Mouse (Mus musculus) bone marrow, adult 2 months (tissue): ENCODE measurements at regions not wholly inside any gene's neighbourhood (a gene's known extent, or its start where the extent isn't known, plus 50 kb on each side); places are given as distances from the start of the nearest gene placed in this dataset.

Experiments
- H3K27ac ChIP-seq: fragments of 200-500 bp; 2 replicates; pipeline ENCODE4 v1.5.1; 2012; ENCODE audit warnings: low read depth, mild to moderate bottlenecking, control low read depth, inconsistent platforms, low read length; ENCODE audit not compliant: control insufficient read depth, poor library complexity, insufficient read depth
- H3K4me1 ChIP-seq: fragments of 200-500 bp; 2 replicates; pipeline ENCODE4 v1.6.1; 2011; ENCODE audit warnings: low read length; ENCODE audit not compliant: control insufficient read depth, insufficient read depth
- H3K4me3 ChIP-seq: fragments of 200-500 bp; replicated peaks from 2 replicates; pipeline ENCODE3; 2011; ENCODE audit warnings: mild to moderate bottlenecking, low read depth, low read length, control low read depth; ENCODE audit not compliant: control insufficient read depth
- CTCF ChIP-seq: fragments of 200-500 bp; IDR thresholded peaks from 2 replicates; pipeline ENCODE4 v1.5.1; 2011; ENCODE audit warnings: low read length, control low read depth; ENCODE audit not compliant: control insufficient read depth, insufficient read depth
- POLR2A ChIP-seq: fragments of 200-500 bp; IDR thresholded peaks from 2 replicates; pipeline ENCODE4 v1.6.1; 2011; ENCODE audit warnings: low read depth, mild to moderate bottlenecking, control low read depth, low read length, borderline replicate concordance; ENCODE audit not compliant: control insufficient read depth
- WGBS: fragments of 180-500 bp; shearing (Covaris S2); methylation state at CpG from one replicate; pipeline ENCODE4 v1.1.7; 2018; 5-methylcytosine and 5-hydroxymethylcytosine counted together

DNA sequence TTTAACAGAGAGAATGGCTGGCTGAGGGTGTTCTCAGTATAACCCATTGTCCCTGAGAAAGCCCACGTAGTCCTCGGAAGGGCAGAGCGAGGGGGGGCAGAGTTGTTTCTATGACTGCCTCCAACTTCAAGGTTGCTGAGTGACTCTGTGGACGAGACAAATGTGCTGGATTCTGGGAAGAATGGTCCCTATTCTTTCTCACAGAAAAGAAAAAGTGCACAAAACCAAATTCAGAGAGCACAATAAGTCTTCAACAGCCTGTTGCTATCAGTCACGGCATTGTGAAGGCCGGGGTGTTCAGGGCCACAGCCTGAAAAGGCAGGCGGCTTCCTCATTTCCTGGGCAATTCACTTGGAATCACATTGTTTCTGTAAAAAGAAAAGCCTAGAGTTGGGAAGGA lies 165.6 kb upstream of the 3110018I06Rik start:
- Histone ChIP-seq H3K4me3 (no peak overlapping the region), H3K4me1 (no peaks in the 10 kb centered on the region), H3K27ac (no peak overlapping the region)
- WGBS = 49% methylated on average over 7 of the region's 7 CpGs
- TF ChIP-seq POLR2A (no peak), CTCF (no peak)

DNA sequence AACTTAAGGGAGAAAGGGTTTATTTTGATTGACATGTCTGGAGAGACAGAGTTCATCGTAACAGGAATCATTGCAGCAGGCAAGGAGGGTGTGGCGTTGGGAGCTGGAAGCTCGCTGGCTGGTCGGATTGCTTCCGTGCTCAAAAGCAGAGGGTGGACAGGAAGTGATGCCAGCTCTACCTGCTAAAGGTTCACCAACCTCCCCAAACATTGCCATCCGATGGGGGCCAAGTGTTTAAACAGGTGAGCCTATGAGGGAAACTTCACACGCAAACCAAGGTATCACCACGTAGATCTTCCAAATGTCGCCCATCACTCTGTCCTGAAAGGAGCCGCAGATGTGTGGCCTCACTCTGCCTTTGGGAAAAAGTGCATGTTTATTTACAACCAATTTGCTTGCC lies 162.3 kb upstream of the 3110018I06Rik start:
- no peak overlapping the region for H3K4me3 ChIP-seq
- WGBS = 90% methylated on average over 10 of the region's 10 CpGs
- no peaks in the 10 kb centered on the region for H3K4me1 ChIP-seq
- H3K27ac ChIP-seq = no peak overlapping the region
- no peak for TF ChIP-seq POLR2A
- TF ChIP-seq CTCF = no peak

DNA sequence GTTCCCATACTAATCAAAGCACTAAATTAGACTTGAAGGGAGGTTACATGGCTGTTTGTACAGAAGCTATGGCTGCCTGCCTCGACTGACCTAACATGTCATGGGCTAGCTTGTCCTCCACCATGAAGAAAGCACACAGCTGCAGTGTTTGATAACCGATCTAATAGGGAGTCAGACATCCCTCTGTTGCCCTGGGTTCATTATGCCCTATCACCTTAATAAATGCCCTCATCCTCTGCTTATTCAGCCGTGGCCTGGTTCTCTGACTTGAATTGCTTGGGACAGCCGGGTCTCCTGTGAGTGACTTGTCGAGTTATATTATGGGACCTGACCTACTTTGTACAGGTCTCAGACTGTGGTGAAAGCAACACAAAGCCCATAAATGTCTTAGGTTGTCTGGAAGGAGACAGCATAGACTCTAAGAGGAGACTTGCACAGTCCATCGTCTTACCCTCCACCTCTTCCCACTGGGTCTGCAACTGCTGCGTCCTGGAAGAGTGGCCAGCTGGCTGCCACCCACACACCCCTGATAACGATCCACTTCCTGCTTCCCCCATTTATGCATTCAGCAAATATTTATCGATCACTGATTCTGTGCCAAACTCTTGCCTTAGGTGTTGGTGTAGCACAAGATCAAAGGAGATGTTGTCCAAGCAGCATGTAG lies 161.2 kb upstream of the 3110018I06Rik start:
- WGBS = 69% methylated on average over 9 of the region's 9 CpGs
- Histone ChIP-seq H3K27ac (no peak overlapping the region), H3K4me3 (no peak overlapping the region), H3K4me1 (no peaks in the 10 kb centered on the region)
- TF ChIP-seq POLR2A = no peak
- TF ChIP-seq CTCF = no peak

DNA sequence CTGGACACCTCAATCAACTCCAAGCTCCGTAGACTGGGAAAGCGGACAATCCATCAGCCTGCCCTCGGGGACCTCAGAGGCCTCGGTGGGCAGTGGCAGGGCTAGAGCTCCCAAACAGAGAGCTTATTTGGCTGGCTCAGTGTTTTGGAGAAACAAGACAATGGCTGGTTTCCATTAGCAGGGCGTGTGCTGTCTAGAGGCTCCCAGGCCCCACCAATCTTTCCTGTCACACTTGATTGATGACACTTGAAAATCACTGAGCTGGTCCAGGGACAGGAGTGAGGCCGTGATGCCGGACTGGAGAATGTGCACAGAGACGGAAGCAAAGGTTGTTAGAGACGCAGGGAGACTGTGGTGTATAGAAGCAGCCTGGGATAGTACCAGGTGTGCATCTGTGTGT lies 159.4 kb upstream of the 3110018I06Rik start:
- Histone ChIP-seq H3K4me1 (no peaks in the 10 kb centered on the region), H3K27ac (no peak overlapping the region)
- TF ChIP-seq CTCF (no peak), POLR2A (no peak)

DNA sequence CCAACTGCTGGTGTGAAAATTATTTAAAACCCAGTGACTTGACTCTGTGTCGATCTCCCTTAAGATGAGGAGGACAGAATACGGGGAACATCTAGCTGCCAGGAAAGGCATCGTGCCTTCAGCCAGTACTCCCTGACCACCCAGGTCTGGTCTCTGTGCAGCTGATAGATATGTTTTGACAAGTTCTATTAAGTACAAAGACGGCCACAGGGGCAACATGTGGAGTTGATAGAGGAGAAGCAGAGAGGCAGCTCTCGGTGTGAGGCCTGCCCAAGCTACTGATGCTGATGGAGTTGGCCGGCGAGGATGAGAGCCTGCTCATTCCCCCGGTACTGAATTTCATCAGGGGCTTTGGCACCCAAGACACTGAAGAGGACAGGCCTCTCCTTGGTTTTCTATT lies 154.1 kb upstream of the 3110018I06Rik start:
- WGBS = 84% methylated on average over 8 of the region's 8 CpGs

More for the DNA sequence above, 159.4 kb upstream of the 3110018I06Rik start:
- H3K4me3 ChIP-seq = no peak overlapping the region
- WGBS = 51% methylated on average over 9 of the region's 9 CpGs

DNA sequence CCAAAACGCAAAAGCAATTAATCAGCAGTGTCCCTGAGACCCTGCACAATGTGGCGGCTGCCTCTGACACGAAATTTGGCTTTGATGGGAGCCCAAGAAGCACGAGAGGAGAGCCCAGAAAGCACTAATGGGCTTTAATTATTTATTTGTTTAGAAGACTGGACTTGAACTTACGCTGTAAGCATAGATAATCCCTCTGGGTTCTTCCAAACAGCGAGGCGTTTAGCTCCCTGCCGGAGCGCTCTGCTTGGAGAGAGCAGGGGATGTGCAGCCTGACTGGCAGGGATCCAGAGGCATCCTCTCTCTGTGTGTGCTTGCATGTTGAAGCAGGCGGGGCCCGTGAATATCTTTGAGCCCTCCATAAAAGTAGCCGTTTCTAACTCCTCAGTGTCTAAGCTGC lies 153.3 kb upstream of the 3110018I06Rik start:
- H3K4me3 ChIP-seq = no peak overlapping the region
- H3K4me1 ChIP-seq = no peaks in the 10 kb centered on the region
- no peak for TF ChIP-seq CTCF
- TF ChIP-seq POLR2A = no peak
- no peak overlapping the region for H3K27ac ChIP-seq
- 80% methylated on average over 12 of the region's 12 CpGs for WGBS

More for the DNA sequence above, 154.1 kb upstream of the 3110018I06Rik start:
- no peak overlapping the region for H3K4me3 ChIP-seq
- no peak for TF ChIP-seq CTCF
- TF ChIP-seq POLR2A = no peak
- H3K27ac ChIP-seq = no peak overlapping the region
- no peaks in the 10 kb centered on the region for H3K4me1 ChIP-seq

DNA sequence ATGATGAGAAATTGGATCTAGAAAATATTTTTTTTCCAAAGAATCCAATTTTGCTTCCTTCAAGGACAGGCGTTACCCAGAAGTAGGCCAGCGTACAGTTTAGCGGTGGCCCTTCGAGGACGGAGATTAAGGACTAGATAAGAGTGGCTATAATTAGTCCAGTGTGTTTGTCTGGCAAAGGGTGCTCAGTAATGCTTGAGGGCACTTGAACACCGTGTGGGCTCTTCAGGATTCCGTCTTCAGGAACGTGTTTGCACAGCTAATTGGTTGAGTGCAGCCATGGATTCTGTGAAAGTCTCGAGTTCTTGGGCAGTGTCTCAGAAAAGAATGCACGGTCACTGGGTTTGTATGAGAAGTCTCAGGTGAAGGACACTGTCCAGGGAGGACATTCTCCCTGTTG lies 149.7 kb upstream of the 3110018I06Rik start:
- no peak for TF ChIP-seq CTCF
- no peak for TF ChIP-seq POLR2A
- WGBS = 79% methylated on average over 10 of the region's 10 CpGs
- no peaks in the 10 kb centered on the region for H3K4me1 ChIP-seq
- no peak overlapping the region for H3K27ac ChIP-seq
- no peak overlapping the region for H3K4me3 ChIP-seq

DNA sequence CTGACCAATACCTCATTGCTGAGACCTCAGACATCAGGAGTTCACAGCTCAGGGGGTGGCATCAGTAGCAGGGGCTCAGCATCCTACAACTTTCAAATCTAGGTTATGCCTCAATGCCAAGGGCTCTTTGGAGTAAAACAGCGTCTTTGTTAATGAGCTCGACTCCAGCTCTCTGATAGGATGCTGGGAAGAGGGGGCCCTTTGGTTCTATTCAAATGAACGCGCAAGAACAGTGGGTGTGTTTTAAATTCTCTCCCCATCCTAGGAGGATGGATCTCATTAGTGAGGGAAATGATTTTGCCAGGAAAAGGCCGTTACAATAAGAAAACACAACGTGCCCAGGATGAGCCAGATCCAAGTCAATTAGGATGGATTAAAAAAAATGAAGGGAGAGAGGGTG lies 132.2 kb upstream of the 3110018I06Rik start:
- Histone ChIP-seq H3K4me3 (no peak overlapping the region), H3K4me1 (no peaks in the 10 kb centered on the region), H3K27ac (no peak overlapping the region)
- TF ChIP-seq POLR2A = no peak
- WGBS = 66% methylated on average over 6 of the region's 6 CpGs

DNA sequence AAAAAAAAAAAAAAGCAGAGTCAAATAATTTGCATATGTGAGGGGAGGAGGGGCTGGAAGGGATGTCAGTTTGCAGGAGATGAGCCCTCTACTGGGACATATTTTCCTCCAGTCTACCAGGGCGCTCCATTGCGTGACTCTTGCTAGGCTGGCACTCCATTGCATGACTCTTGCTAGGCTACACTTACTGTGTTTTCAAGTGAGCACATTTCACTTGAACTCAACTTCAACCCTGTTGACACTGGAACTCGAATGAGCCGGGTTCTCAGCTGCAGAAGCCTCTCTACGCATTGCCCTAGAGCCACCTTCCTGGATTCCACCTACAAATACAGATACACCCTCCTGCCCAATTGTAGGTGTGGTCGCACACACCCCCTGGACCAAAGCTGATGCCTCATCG lies 131.5 kb upstream of the 3110018I06Rik start:
- 74% methylated on average over 7 of the region's 7 CpGs for WGBS
- TF ChIP-seq POLR2A (no peak), CTCF (no peak)
- Histone ChIP-seq H3K27ac (no peak overlapping the region), H3K4me1 (no peaks in the 10 kb centered on the region), H3K4me3 (no peak overlapping the region)
